Comparison of ENCODE assay signal across 17 mouse cellular contexts in the genomic region with DNA sequence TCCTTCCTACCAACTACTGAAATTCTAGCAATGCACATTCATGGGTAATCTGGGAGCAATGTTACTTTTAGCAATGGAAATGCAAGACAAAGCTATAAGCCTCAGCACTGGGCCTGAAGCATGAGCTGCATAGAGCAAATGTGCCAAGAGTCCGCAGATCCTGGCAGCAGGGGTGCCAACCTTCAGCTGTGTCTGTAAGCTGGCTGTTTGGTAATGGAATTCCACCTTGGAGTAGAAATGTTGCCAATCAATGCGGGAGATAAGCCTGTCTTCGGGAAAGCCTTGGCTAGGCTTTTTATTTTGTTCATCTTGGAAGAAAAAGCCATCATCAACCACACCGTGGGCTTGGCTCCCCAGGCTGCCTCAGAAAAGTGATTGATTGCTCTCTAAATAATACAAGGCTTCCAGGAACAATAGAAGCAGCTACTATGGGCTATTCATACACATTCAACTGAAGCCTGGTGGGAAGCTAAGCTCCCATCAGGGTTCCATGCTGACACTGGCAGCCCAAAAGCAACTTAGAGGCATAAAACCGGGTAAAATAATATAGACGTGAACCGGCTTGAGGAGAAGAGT.
A peak's percentile ranks its signal among the peaks of the same experiment; 100 is the strongest.
DNase-seq lines count a peak whose midpoint lies in the region; ATAC-seq lines count a peak whose summit lies in the region.
"Had no signal": no experiment of that assay in that cellular context is flagged by ENCODE, and none has a peak within 500 bp of the region (broad histone marks: within the 10 kb centered on the region; RNA-seq: fewer than 3 reads in every experiment).

No protein-coding gene starts in this region.

- no peak overlapping the region for H3K9ac ChIP-seq in neural tube, embryonic 14.5 days (replicated peaks; ENCODE audit: low read depth, low read length)
- H3K9ac ChIP-seq in forebrain, embryonic 14.5 days (ENCODE audit: low read length): no peak overlapping the region
- no peak overlapping the region for H3K9ac ChIP-seq in neural tube, embryonic 15.5 days (replicated peaks)
- H3K9ac ChIP-seq: embryonic facial prominence, embryonic 12.5 days; heart, embryonic 13.5 days; kidney, embryonic 15.5 days; liver, embryonic 13.5 days; midbrain, embryonic 12.5 days had no signal

- no peak for DNase-seq in neural tube, embryonic 10.5 days (ENCODE audit: extremely low spot score, low spot score)
- peak; percentile 46 for DNase-seq in cerebellum, adult 8-10 months
- DNase-seq in forebrain, embryonic 14.5 days (ENCODE audit: low spot score): peak; percentile 47
- no peak for DNase-seq in heart, adult 8-10 months (ENCODE audit: low spot score)
- no peak for DNase-seq in left cerebral cortex, adult 9 months (ENCODE audit: low spot score in 2 of 2)
- DNase-seq: gastrocnemius, postnatal 25 days; liver, embryonic 13.5 days; lung, postnatal 10 days; thymus, postnatal 4 days had no signal

- H3K4me1 ChIP-seq in neural tube, embryonic 14.5 days (ENCODE audit: control insufficient read depth, insufficient read depth, low read length): no peaks in the 10 kb centered on the region
- no peaks in the 10 kb centered on the region for H3K4me1 ChIP-seq in forebrain, embryonic 14.5 days (ENCODE audit: control insufficient read depth, insufficient read depth, low read length)
- H3K4me1 ChIP-seq in neural tube, embryonic 15.5 days: peaks cover 14% of the 10 kb centered on the region
- H3K4me1 ChIP-seq: embryonic facial prominence, embryonic 12.5 days; kidney, embryonic 15.5 days; liver, embryonic 13.5 days had no signal

- no peaks in the 10 kb centered on the region for H3K9me3 ChIP-seq in neural tube, embryonic 14.5 days (ENCODE audit: control insufficient read depth, low read length)
- no peaks in the 10 kb centered on the region for H3K9me3 ChIP-seq in forebrain, embryonic 14.5 days (replicated peaks; ENCODE audit: control insufficient read depth, low read length)
- no peaks in the 10 kb centered on the region for H3K9me3 ChIP-seq in neural tube, embryonic 15.5 days (replicated peaks)
- H3K9me3 ChIP-seq: embryonic facial prominence, embryonic 12.5 days; heart, embryonic 13.5 days; kidney, embryonic 15.5 days; liver, embryonic 13.5 days; midbrain, embryonic 12.5 days had no signal

- no peak overlapping the region for H3K4me3 ChIP-seq in neural tube, embryonic 14.5 days (ENCODE audit: low read depth, low read length)
- no peak overlapping the region for H3K4me3 ChIP-seq in forebrain, embryonic 14.5 days (ENCODE audit: low read depth, low read length)
- H3K4me3 ChIP-seq in neural tube, embryonic 15.5 days (replicated peaks): no peak overlapping the region
- H3K4me3 ChIP-seq: embryonic facial prominence, embryonic 12.5 days; heart, embryonic 13.5 days; kidney, embryonic 15.5 days; liver, embryonic 13.5 days; midbrain, embryonic 12.5 days had no signal

- H3K36me3 ChIP-seq in neural tube, embryonic 14.5 days (ENCODE audit: control insufficient read depth, insufficient read depth, low read length): no peaks in the 10 kb centered on the region
- H3K36me3 ChIP-seq in forebrain, embryonic 14.5 days (ENCODE audit: control insufficient read depth, insufficient read depth, low read length): no peaks in the 10 kb centered on the region
- H3K36me3 ChIP-seq in neural tube, embryonic 15.5 days: no peaks in the 10 kb centered on the region
- H3K36me3 ChIP-seq: embryonic facial prominence, embryonic 12.5 days; heart, embryonic 13.5 days; kidney, embryonic 15.5 days; liver, embryonic 13.5 days had no signal

- H3K27ac ChIP-seq in neural tube, embryonic 14.5 days (ENCODE audit: low read depth, low read length): no peak overlapping the region
- H3K27ac ChIP-seq in forebrain, embryonic 14.5 days (ENCODE audit: low read depth, low read length): no peak overlapping the region
- peak overlapping the region; percentile 38; the same call in 1 of the 2 replicates for H3K27ac ChIP-seq in neural tube, embryonic 15.5 days (replicated peaks)
- H3K27ac ChIP-seq: embryonic facial prominence, embryonic 12.5 days; heart, embryonic 13.5 days; kidney, embryonic 15.5 days; liver, embryonic 13.5 days; midbrain, embryonic 12.5 days had no signal

- H3K27me3 ChIP-seq in neural tube, embryonic 14.5 days (ENCODE audit: control insufficient read depth, insufficient read depth, low read length): no peaks in the 10 kb centered on the region
- H3K27me3 ChIP-seq in forebrain, embryonic 14.5 days (replicated peaks; ENCODE audit: control insufficient read depth, insufficient read depth, low read length): no peaks in the 10 kb centered on the region
- H3K27me3 ChIP-seq in neural tube, embryonic 15.5 days (replicated peaks): no peaks in the 10 kb centered on the region
- H3K27me3 ChIP-seq: embryonic facial prominence, embryonic 12.5 days; kidney, embryonic 15.5 days; liver, embryonic 13.5 days; midbrain, embryonic 12.5 days had no signal

- WGBS in neural tube, embryonic 14.5 days: 23% methylated on average over 7 of the region's 7 CpGs
- WGBS in forebrain, embryonic 14.5 days: 5% methylated on average over 7 of the region's 7 CpGs
- 16% methylated on average over 7 of the region's 7 CpGs for WGBS in neural tube, embryonic 15.5 days

- peak; percentile 50; the same call in 1 of the 2 replicates for ATAC-seq in neural tube, embryonic 14.5 days (ENCODE audit: low read depth)
- ATAC-seq in forebrain, embryonic 14.5 days: peak; percentile 29; the same call in 1 of the 2 replicates
- ATAC-seq in neural tube, embryonic 15.5 days (ENCODE audit: low FRiP score): no peak
- ATAC-seq in megakaryocyte, adult 5-6 weeks (ENCODE audit: poor library complexity, severe bottlenecking): no peak
- ATAC-seq: Patski had no signal

- no peak overlapping the region for H3K4me2 ChIP-seq in neural tube, embryonic 14.5 days (ENCODE audit: low read depth, low read length)
- no peak overlapping the region for H3K4me2 ChIP-seq in forebrain, embryonic 14.5 days (ENCODE audit: low read length)
- H3K4me2 ChIP-seq in neural tube, embryonic 15.5 days: no peak overlapping the region
- H3K4me2 ChIP-seq: embryonic facial prominence, embryonic 12.5 days; heart, embryonic 13.5 days; kidney, embryonic 15.5 days; liver, embryonic 13.5 days; midbrain, embryonic 12.5 days had no signal

Comparison
In these comparisons a context has a peak if more than half of its experiments do, and no peak if none do; other contexts are left out.
1. ATAC-seq: peak in neural tube, embryonic 14.5 days (single experiment) and forebrain, embryonic 14.5 days (single experiment); none in neural tube, embryonic 15.5 days (single experiment) and megakaryocyte, adult 5-6 weeks (single experiment).
2. DNase-seq: peak in cerebellum, adult 8-10 months (single experiment) and forebrain, embryonic 14.5 days (single experiment); none in neural tube, embryonic 10.5 days (single experiment), heart, adult 8-10 months (single experiment) and left cerebral cortex, adult 9 months (0 of 2).